Mouse (Mus musculus): ENCODE measurements at regions not wholly inside any gene's neighbourhood (a gene's known extent, or its start where the extent isn't known, plus 50 kb on each side); places are given as distances from the start of the nearest gene placed in this dataset.

GRCm38 (mm10) chr13:28635230-28635950 lies 318.1 kb downstream of the Sox4 start:
- DNase-seq, result no peak

- DNase-seq, result peak; percentile 24 to 50
These were observed 319.9 kb downstream of the Sox4 start for GRCm38 (mm10) chr13:28633541-28634041.

- DNase-seq, result peak; percentile 40 to 61
These were observed 323.8 kb downstream of the Sox4 start for GRCm38 (mm10) chr13:28629431-28630331.

- DNase-seq, result no peak
These were observed 324.8 kb downstream of the Sox4 start for GRCm38 (mm10) chr13:28628751-28629150.

GRCm38 (mm10) chr13:28618961-28619360 lies 334.6 kb downstream of the Sox4 start:
- no peak for DNase-seq

- DNase-seq, result no peak
These were observed 336.0 kb downstream of the Sox4 start for GRCm38 (mm10) chr13:28617503-28617902.

GRCm38 (mm10) chr13:28616645-28617381 lies 336.7 kb downstream of the Sox4 start:
- DNase-seq, result no peak

GRCm38 (mm10) chr13:28607551-28608114 lies 345.9 kb downstream of the Sox4 start:
- peak; percentile 39 to 57 for DNase-seq

GRCm38 (mm10) chr13:28606651-28607050 lies 346.9 kb downstream of the Sox4 start:
- no peak for DNase-seq

- no peak for DNase-seq
These were observed 347.7 kb downstream of the Sox4 start for GRCm38 (mm10) chr13:28605833-28606232.

- DNase-seq, result peak; percentile 44 to 65
These were observed 346.7 kb downstream of the Gm11361 start for GRCm38 (mm10) chr13:28604016-28604415.

GRCm38 (mm10) chr13:28600792-28601191 lies 343.5 kb downstream of the Gm11361 start:
- DNase-seq, result peak; percentile 15 to 36

- no peak for DNase-seq
These were observed 339.0 kb downstream of the Gm11361 start for GRCm38 (mm10) chr13:28596367-28596766.

- no peak for DNase-seq
These were observed 334.8 kb downstream of the Gm11361 start for GRCm38 (mm10) chr13:28592176-28592575.

GRCm38 (mm10) chr13:28587977-28588376 lies 330.6 kb downstream of the Gm11361 start:
- DNase-seq, result no peak

GRCm38 (mm10) chr13:28586693-28587092 lies 329.4 kb downstream of the Gm11361 start:
- no peak for DNase-seq

GRCm38 (mm10) chr13:28586140-28586539 lies 328.8 kb downstream of the Gm11361 start:
- DNase-seq, result peak; percentile 7 to 11

- no peak for DNase-seq
These were observed 326.3 kb downstream of the Gm11361 start for GRCm38 (mm10) chr13:28583617-28584016.

- no peak for DNase-seq
These were observed 318.0 kb downstream of the Gm11361 start for GRCm38 (mm10) chr13:28575202-28575851.

- DNase-seq, result no peak
These were observed 316.0 kb downstream of the Gm11361 start for GRCm38 (mm10) chr13:28573364-28573763.

- no peak for DNase-seq
These were observed 315.1 kb downstream of the Gm11361 start for GRCm38 (mm10) chr13:28572448-28572847.

- no peak for DNase-seq
These were observed 314.4 kb downstream of the Gm11361 start for GRCm38 (mm10) chr13:28571716-28572115.
